Mouse (Mus musculus): ENCODE results near the gene Rps6kl1. TPM values are rescaled to one million over a fixed set of nuclear protein-coding genes. Genes with fewer than 3 reads are reported as not detected.

Rps6kl1 gene
- polyA plus RNA-seq, 1 experiment from 2014 or later: 0.73 TPM

- ATAC-seq (ENCODE audit: low read depth) (no peak), DNase-seq (no peak)
- Histone ChIP-seq H3K27ac (no peak overlapping the region), H3K27me3 (0 out of 2 replicates have a peak, but pooled peaks cover 12% of the 10 kb centered on the region), H3K9me3 (replicated peaks) (no peaks in the 10 kb centered on the region), H3K4me3 (replicated peaks) (no peak overlapping the region), H3K4me1 (replicated peaks) (peaks cover 5% of the 10 kb centered on the region; the same call in 1 of the 2 replicates), H3K36me3 (peaks cover 41% of the 10 kb centered on the region), H3K9ac (no peak overlapping the region), H3K4me2 (no peak overlapping the region)
- 71% methylated on average over 4 of the region's 4 CpGs for WGBS (ENCODE audit: insufficient replicate concordance)
Observed at GRCm38 (mm10) chr12:85136627-85137026, 14.4 kb downstream of the Rps6kl1 start.

GRCm38 (mm10) chr12:85135513-85136470, 15.3 kb downstream of the Rps6kl1 start:
- no peak for DNase-seq
- H3K36me3 ChIP-seq: peaks cover 49% of the 10 kb centered on the region
- peak; percentile 16; the same call in 1 of the 2 replicates for ATAC-seq (ENCODE audit: low read depth)
- H3K9me3 ChIP-seq (replicated peaks): no peaks in the 10 kb centered on the region
- WGBS (ENCODE audit: insufficient replicate concordance): 81% methylated on average over 19 of the region's 19 CpGs
- H3K9ac ChIP-seq: no peak overlapping the region
- H3K4me2 ChIP-seq: no peak overlapping the region
- no peak overlapping the region for H3K27ac ChIP-seq
- 0 out of 2 replicates have a peak, but pooled peaks cover 12% of the 10 kb centered on the region for H3K27me3 ChIP-seq
- H3K4me3 ChIP-seq (replicated peaks): no peak overlapping the region
- peaks cover 5% of the 10 kb centered on the region; the same call in 1 of the 2 replicates for H3K4me1 ChIP-seq (replicated peaks)

GRCm38 (mm10) chr12:85134043-85134794, 16.8 kb downstream of the Rps6kl1 start:
- no peak overlapping the region for H3K27ac ChIP-seq
- no peak for ATAC-seq (ENCODE audit: low read depth)
- H3K36me3 ChIP-seq: peaks cover 64% of the 10 kb centered on the region
- H3K4me1 ChIP-seq (replicated peaks): peaks cover 5% of the 10 kb centered on the region; the same call in 1 of the 2 replicates
- 0 out of 2 replicates have a peak, but pooled peaks cover 3% of the 10 kb centered on the region for H3K27me3 ChIP-seq
- no peak for DNase-seq
- WGBS (ENCODE audit: insufficient replicate concordance): 30% methylated on average over 8 of the region's 8 CpGs
- H3K4me2 ChIP-seq: no peak overlapping the region
- no peak overlapping the region for H3K9ac ChIP-seq
- no peaks in the 10 kb centered on the region for H3K9me3 ChIP-seq (replicated peaks)
- H3K4me3 ChIP-seq (replicated peaks): no peak overlapping the region

- no peak for DNase-seq
- Histone ChIP-seq H3K4me3 (replicated peaks) (no peak overlapping the region), H3K36me3 (peaks cover 91% of the 10 kb centered on the region), H3K27ac (no peak overlapping the region), H3K9ac (no peak overlapping the region), H3K4me1 (replicated peaks) (peaks cover 5% of the 10 kb centered on the region; the same call in 1 of the 2 replicates), H3K4me2 (no peak overlapping the region), H3K27me3 (no peaks in the 10 kb centered on the region), H3K9me3 (replicated peaks) (no peaks in the 10 kb centered on the region)
- ATAC-seq (ENCODE audit: low read depth): no peak
- 85% methylated on average over 6 of the region's 6 CpGs for WGBS (ENCODE audit: insufficient replicate concordance)
Observed at GRCm38 (mm10) chr12:85131361-85131760, 19.7 kb downstream of the Rps6kl1 start.

GRCm38 (mm10) chr12:85129426-85129978, 21.6 kb downstream of the Rps6kl1 start:
- no peak overlapping the region for H3K4me3 ChIP-seq (replicated peaks)
- no peak overlapping the region for H3K27ac ChIP-seq
- no peaks in the 10 kb centered on the region for H3K27me3 ChIP-seq
- H3K9ac ChIP-seq: no peak overlapping the region
- H3K4me2 ChIP-seq: no peak overlapping the region
- 86% methylated on average over 9 of the region's 9 CpGs for WGBS (ENCODE audit: insufficient replicate concordance)
- H3K4me1 ChIP-seq (replicated peaks): peaks cover 5% of the 10 kb centered on the region; the same call in 1 of the 2 replicates
- ATAC-seq (ENCODE audit: low read depth) (no peak), DNase-seq (no peak)
- H3K9me3 ChIP-seq (replicated peaks): no peaks in the 10 kb centered on the region
- H3K36me3 ChIP-seq: peaks cover 95% of the 10 kb centered on the region

GRCm38 (mm10) chr12:85126986-85127603, 24.0 kb downstream of the Rps6kl1 start:
- H3K4me2 ChIP-seq: no peak overlapping the region
- H3K9ac ChIP-seq: no peak overlapping the region
- H3K27ac ChIP-seq: no peak overlapping the region
- no peaks in the 10 kb centered on the region for H3K27me3 ChIP-seq
- no peaks in the 10 kb centered on the region for H3K4me1 ChIP-seq (replicated peaks)
- WGBS (ENCODE audit: insufficient replicate concordance): 59% methylated on average over 8 of the region's 8 CpGs
- no peak for DNase-seq
- H3K36me3 ChIP-seq: peaks cover 95% of the 10 kb centered on the region
- no peak overlapping the region for H3K4me3 ChIP-seq (replicated peaks)
- no peak for ATAC-seq (ENCODE audit: low read depth)
- no peaks in the 10 kb centered on the region for H3K9me3 ChIP-seq (replicated peaks)

- Histone ChIP-seq H3K27ac (no peak overlapping the region), H3K4me2 (no peak overlapping the region), H3K9me3 (replicated peaks) (no peaks in the 10 kb centered on the region), H3K9ac (no peak overlapping the region), H3K4me1 (replicated peaks) (no peaks in the 10 kb centered on the region), H3K27me3 (no peaks in the 10 kb centered on the region), H3K4me3 (replicated peaks) (no peak overlapping the region), H3K36me3 (peaks cover 97% of the 10 kb centered on the region)
- DNase-seq: no peak
- WGBS (ENCODE audit: insufficient replicate concordance): 91% methylated on average over 5 of the region's 5 CpGs
- no peak for ATAC-seq (ENCODE audit: low read depth)
Observed at GRCm38 (mm10) chr12:85124751-85125150, 26.3 kb downstream of the Rps6kl1 start.

- Histone ChIP-seq H3K9me3 (replicated peaks) (no peaks in the 10 kb centered on the region), H3K9ac (no peak overlapping the region), H3K36me3 (peaks cover 99% of the 10 kb centered on the region), H3K27me3 (no peaks in the 10 kb centered on the region), H3K27ac (no peak overlapping the region), H3K4me2 (no peak overlapping the region), H3K4me3 (replicated peaks) (no peak overlapping the region), H3K4me1 (replicated peaks) (no peaks in the 10 kb centered on the region)
- no peak for ATAC-seq (ENCODE audit: low read depth)
- WGBS (ENCODE audit: insufficient replicate concordance): 81% methylated on average over 11 of the region's 11 CpGs
- DNase-seq: no peak
Observed at GRCm38 (mm10) chr12:85123645-85124044, 27.4 kb downstream of the Rps6kl1 start.

GRCm38 (mm10) chr12:85123108-85123530, 27.9 kb downstream of the Rps6kl1 start:
- WGBS (ENCODE audit: insufficient replicate concordance): 88% methylated on average over 9 of the region's 9 CpGs
- Histone ChIP-seq H3K9me3 (replicated peaks) (no peaks in the 10 kb centered on the region), H3K27ac (no peak overlapping the region), H3K36me3 (peaks cover 99% of the 10 kb centered on the region), H3K27me3 (no peaks in the 10 kb centered on the region), H3K9ac (no peak overlapping the region), H3K4me1 (replicated peaks) (no peaks in the 10 kb centered on the region), H3K4me2 (no peak overlapping the region), H3K4me3 (replicated peaks) (no peak overlapping the region)
- DNase-seq (no peak), ATAC-seq (ENCODE audit: low read depth) (no peak)

GRCm38 (mm10) chr12:85121806-85122459, 29.1 kb downstream of the Rps6kl1 start:
- Histone ChIP-seq H3K4me1 (replicated peaks) (peaks cover 5% of the 10 kb centered on the region), H3K27me3 (no peaks in the 10 kb centered on the region), H3K4me2 (no peak overlapping the region), H3K9me3 (replicated peaks) (no peaks in the 10 kb centered on the region), H3K9ac (no peak overlapping the region), H3K27ac (no peak overlapping the region), H3K36me3 (peaks cover 98% of the 10 kb centered on the region), H3K4me3 (replicated peaks) (no peak overlapping the region)
- ATAC-seq (ENCODE audit: low read depth) (no peak), DNase-seq (no peak)
- 87% methylated on average over 9 of the region's 9 CpGs for WGBS (ENCODE audit: insufficient replicate concordance)

All from liver, embryonic 13.5 days (tissue).